Mouse (Mus musculus): ENCODE data around the gene Mfsd2b.

DNA sequence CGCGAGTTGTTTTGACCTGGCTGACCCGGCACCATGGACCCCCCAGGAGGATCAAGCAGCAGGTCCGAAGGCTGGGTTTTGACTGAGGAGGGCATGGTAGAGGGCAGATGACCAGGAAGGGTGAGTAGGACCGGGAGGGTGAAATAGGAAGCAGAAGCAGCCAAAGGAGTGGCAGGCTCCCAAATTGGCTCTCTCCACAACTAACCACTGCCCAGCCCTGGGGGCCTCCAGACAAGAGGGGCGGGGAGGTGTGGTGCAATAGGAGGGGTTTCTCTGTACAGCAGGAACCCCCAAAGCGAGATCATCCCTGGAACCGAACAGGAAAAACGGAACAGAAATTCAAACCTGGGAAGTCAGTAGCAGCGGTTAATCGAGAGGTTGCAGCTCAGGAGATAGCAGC lies 33.4 kb downstream of the Mfsd2b start:
- TF ChIP-seq CTCF (IDR thresholded peaks at IDR 0.05; ENCODE audit: borderline replicate concordance, insufficient read depth, low read length) (no peak), POLR2A (IDR thresholded peaks at IDR 0.05; ENCODE audit: low read depth, low read length) (no peak)

Data from embryonic fibroblast, embryonic 13.5 days (primary cell).